Mouse (Mus musculus) adrenal gland, adult 18-20 months (tissue): ENCODE measurements around the gene Itk. TPM values are rescaled to one million over a fixed set of nuclear protein-coding genes. Genes with fewer than 3 reads are reported as not detected.

ENCODE experiments used
- DNase-seq, 2 experiments: peaks; one replicate each; pipeline ENCODE4 v3.0.0; 2021 to 2022; ENCODE audit warnings: low spot score in 2 of 2
- total RNA-seq, 2 experiments: library from RNA; stranded (reverse); gene quantifications; 1 replicate in 1 of 2; 2 replicates in 1 of 2; pipeline ENCODE4 v1.2.3; 2021

Itk gene
- total RNA-seq, 2 experiments from 2014 or later, result 0.23 to 0.58 TPM

GRCm38 (mm10) chr11:46362061-46363022, 27.0 kb downstream of the Itk start:
- no peak for DNase-seq

GRCm38 (mm10) chr11:46360991-46361665, 28.2 kb downstream of the Itk start:
- no peak for DNase-seq

- DNase-seq, result no peak
Measured at GRCm38 (mm10) chr11:46358369-46358768, 30.9 kb downstream of the Itk start.

DNA sequence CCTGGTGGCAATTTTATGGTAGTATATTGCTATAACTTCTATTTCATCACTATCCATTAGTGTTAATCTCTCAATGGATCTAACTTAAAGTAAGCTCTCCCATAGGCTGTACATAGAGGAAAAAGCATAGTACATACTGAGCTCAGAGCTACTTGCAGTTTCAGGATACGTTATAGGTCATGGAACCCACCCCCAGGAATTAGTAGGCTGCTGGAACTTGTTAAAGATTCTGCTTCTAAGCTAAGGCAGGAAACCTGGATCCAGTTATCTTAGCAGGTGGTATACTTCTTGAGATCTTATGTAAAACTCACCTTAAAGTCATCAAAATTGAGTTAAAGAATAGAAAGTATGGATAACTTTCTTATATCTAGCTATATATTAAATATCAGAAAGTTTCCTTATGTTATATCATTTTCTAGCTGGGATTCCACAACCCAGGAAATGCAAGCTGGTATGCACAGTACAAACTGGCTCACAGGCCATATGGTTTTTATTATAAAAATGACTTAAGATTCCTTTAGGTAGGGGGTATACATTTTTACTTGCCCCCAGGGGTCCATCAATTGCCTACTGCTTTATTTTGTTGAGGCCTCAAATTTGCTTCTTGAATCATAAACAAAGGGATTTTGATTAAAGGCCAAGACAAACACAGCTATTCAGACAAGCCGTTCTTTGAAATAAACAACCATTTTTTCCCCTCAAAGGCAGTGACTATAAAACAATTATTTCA, 39.5 kb downstream of the Itk start:
- no peak for DNase-seq

- DNase-seq, result no peak
Measured at GRCm38 (mm10) chr11:46348416-46348815, 40.9 kb downstream of the Itk start.

DNA sequence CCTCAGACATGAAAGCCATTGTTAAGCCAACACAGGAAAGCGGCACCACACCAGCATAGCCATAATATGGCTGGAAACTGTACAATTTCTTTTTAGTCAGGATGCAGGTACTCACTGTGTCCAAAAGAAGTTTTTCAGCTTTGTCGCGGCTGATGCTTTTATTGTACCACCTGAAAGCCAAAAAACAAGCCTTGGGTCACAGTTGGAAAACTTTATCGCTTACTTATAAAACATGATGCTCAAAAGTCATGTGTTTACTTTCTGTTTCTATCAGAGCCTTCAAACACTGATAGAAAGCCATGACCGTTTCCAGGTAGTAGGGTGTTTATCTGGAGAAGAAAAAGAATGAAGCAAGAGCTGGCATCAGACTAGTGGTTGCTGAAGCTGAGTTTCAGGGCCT, 41.6 kb downstream of the Itk start:
- DNase-seq, result no peak

DNA sequence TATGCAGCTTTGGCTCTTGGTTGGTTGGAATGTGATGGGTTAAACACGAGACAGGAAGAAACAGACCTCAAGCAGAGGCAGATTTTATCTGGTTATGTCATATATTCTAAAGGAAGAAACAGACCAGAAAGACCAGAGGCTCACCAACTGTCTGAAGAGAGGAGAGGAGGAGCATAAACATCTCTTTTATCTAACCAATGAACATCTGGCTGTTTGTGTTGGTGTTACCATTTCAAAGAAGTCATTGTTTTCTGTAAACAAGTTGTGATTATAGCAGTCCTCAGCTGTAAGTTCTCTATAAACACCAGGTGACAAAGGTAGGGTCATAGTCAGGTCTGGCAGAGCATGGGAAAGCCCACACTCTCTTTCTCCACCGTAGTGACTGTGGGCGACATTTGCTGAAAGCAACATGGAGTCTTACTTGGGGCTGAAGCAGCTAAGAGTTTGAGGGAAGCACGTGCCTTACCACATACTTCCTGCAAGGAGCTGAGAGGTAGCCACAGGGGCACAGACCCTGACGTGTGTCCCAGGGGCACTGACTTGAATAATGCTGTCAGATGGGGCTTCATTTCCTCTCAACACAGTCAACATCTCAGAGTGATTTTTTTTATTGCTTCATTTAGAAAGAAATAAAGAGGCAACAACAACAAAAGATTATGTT, 45.3 kb downstream of the Itk start:
- DNase-seq, result no peak

DNA sequence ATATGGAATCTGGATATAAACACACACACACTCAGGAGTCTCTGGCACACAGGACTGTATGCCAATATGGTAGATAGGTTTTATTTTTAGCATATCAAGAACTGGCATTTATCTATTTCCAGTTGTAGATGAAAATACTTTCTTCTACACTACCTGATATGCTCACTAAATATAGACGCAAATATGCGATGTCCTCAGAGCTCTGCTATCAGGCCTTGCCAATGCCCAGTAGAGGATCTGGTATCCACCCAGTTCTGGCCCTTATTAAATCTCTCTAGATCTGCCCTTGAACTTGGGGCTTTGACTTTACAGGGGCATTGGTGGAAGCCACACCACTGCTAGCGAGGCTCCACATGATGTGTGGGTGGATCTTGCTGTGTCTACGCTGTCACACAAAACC, 47.4 kb downstream of the Itk start:
- no peak for DNase-seq

DNA sequence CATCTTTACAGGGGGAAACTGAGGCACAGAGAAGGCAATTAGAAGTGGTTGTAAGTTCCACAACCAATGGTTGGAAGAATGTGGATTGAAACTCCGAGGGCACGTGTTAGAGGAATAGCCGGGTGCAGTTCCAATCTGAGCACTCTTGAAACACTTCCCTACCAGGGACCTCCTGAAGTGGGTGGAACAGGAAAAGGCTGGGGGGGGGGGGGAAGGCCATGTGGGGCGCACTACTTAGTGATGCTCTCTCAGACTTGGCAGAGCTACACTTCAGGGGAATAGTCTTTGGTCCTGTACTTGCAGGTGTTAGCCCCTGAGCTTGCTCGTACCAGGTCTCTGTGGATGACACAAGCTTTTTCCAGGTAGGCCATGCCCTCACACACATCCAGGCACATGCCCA, 53.3 kb downstream of the Itk start:
- no peak for DNase-seq

DNA sequence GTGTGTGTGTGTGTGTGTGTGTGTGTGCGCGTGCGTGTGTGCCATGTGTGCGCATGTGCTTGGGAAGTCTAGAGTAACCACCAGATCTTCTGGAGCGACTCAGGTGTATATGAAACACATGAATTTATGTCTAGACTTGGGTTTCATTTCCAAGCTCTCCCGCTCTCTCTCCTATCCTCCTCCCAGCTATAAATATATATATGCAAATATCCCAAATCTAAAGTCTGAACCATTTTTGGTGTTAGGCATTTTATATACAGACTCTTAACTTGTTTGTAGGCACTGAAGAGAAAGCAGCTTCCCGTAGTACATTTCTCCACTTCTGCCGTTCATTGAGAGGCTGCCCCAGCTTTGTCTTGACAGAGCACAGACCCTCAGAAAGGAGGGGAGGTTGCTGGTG, 57.1 kb downstream of the Itk start:
- DNase-seq, result no peak

GRCm38 (mm10) chr11:46326271-46327015, 62.9 kb downstream of the Itk start:
- peak in 1 of 2 experiments; percentile 32 for DNase-seq

DNA sequence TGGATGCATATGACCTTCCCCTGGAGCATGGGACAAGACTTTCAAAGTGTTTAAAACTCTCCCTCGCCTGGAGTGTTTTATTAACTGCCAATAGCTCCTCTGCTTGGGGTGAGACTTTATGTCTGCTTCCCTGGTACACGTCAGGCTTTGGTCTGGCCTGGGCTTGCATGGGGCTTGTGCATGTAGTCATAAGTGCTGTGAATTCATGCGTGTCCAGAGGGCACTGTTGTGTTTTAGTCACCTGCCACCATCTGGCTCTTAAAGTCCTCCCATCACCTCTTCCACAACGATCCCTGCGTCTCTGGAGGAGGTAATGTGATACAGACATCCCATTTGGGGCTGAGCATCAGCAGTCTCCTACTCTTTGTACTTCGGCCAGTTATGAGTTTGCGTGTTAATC, 67.8 kb downstream of the Itk start:
- DNase-seq, result no peak

DNA sequence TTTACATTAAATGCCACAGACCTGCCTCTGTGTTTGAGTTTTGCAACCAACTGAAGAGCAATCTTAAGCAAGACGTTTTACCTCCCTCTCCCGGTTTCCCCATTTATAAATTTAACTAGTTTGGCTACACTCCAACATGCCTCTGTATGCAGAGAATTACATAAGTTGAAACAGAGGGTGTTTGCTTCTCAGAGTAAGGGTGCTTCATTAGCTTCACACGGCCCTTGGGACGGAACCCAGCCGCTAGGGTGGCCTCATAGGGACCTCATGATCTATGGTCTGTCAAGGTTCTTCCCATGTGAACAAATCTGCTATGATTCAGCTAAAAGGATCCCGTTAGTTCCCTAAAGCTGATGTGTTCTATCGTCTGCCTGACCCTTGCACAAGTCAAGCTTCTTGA, 74.8 kb downstream of the Itk start:
- DNase-seq, result no peak

- DNase-seq, result no peak
Measured at GRCm38 (mm10) chr11:46313851-46314250, 75.5 kb downstream of the Itk start.

DNA sequence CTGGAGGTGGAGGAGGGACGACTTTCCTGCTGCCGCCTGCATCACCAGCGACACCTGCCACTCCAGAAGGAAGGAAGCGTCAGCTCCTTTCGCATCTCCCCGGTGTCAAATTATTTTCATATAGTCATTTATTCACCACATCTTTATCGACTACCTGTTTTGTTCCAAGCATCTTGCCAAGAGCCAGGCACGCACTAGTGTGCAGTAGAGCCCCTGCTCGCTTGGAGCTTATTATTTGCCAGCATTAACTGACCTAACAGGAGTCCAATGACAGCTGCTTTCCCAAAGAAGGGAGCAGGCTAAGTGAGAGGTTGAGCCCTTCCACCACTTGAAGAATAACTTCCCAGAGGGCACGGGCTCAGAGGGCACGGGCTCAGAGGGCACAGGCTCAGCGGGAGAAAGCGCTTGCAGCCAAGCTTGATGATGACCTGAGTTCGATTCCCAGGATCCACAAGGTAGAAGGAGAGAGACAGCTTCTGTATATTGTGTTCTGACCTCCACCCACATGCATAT, 76.7 kb downstream of the Itk start, which contains the start of gene Cyfip2:
TSS of gene Cyfip2 (minus strand) at position 337 of the 513 bp plus-strand sequence.
- DNase-seq, result no peak

GRCm38 (mm10) chr11:46311703-46312522, 77.4 kb downstream of the Itk start:
- peak; percentile 57 to 61 for DNase-seq

DNA sequence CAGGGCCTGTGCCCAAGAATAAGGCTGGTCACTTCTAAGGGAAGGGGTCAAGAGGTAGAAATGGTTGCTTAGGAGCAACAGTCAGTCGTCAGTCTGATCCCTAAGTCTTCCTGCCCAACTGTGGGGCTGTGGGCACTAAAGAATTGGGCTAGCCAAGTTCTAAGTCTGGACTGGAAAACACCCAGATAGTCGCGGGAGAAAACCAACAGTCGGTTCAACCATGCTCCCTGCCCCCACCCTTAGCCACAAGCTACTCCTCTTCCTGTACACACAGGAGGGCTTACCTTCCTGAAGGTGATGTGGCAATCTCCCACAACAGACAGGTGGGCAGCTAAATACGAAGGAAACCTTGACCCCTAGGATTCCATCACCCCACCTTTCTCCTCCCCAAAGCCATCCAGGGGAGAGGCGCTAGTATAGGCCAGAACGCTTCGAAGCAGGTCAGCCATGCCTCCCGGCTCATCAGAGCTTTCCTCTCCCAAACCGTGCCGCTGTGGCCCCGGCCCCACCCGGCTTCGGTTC, 78.1 kb downstream of the Itk start:
- DNase-seq, result peak in 1 of 2 experiments; percentile 28

DNA sequence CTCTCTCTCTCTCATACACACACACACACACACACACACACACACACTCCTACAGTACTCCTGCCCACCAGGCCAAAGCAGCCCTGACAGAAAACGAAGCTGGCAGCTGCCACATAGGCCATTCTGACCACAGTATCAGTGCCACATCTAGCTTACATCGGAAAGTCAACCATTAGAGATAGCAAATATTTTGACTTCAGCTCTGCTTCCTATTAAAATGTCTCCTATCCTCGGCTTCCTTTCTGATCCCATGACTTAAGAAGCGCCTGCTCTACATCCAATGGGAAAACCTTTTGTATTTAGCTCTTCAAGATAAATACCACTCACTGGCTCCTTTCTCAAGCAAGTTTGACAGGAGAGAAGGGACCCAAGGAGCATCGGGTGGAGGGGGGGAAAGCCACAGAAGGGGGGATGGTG, 78.7 kb downstream of the Itk start:
- no peak for DNase-seq
